Mouse (Mus musculus): ENCODE measurements around the gene Plcd1. TPM values are rescaled to one million over a fixed set of nuclear protein-coding genes. Genes with fewer than 3 reads are reported as not detected.

Plcd1 gene
- total and polyA plus RNA-seq, 2 experiments: 0.37 to 0.93 TPM

DNA sequence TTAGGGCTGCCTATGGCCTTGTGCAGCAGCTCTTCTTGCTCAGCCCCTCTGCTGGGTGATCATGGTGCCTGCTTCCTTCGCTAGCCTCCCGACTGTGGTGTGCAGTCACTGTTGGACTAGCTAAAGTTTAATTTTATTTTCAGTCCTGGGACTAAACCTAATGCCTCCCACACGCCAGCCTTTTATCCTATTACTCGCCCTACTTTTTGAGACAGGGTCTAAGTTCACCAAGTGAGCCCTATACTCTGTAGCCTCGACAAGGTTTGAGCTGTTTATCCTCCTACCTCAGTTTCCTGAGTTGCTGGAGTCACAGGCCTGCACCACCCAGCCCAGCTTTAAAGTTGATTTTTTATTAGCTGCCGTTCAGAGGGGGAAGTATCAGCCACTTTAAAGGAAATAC is 68.0 kb downstream of the Plcd1 start:
- H3K27me3 ChIP-seq (ENCODE audit: control insufficient read depth, insufficient read depth, low read length): no peaks in the 10 kb centered on the region
- no peak overlapping the region for H3K27ac ChIP-seq (replicated peaks; ENCODE audit: insufficient read depth, low read depth, low read length)
- no peaks in the 10 kb centered on the region for H3K4me1 ChIP-seq (ENCODE audit: control insufficient read depth, insufficient read depth, low read length)
- no peaks in the 10 kb centered on the region for H3K36me3 ChIP-seq (ENCODE audit: control insufficient read depth, insufficient read depth, low read length)
- H3K4me3 ChIP-seq (ENCODE audit: insufficient read depth, low read depth, low read length): no peak overlapping the region
- no peak overlapping the region for H3K9ac ChIP-seq (ENCODE audit: low read depth, low read length)
- no peak for DNase-seq (ENCODE audit: extremely low read depth, low read depth, low spot score)
- 76% methylated on average over 6 of the region's 6 CpGs for WGBS
- H3K79me2 ChIP-seq (ENCODE audit: control insufficient read depth, insufficient read depth, low read length): no peaks in the 10 kb centered on the region
- TF ChIP-seq CTCF (IDR thresholded peaks at IDR 0.05; ENCODE audit: low read depth, low read length) (no peak), POLR2A (IDR thresholded peaks at IDR 0.05; ENCODE audit: extremely low read depth, insufficient read depth, low read length) (no peak)

DNA sequence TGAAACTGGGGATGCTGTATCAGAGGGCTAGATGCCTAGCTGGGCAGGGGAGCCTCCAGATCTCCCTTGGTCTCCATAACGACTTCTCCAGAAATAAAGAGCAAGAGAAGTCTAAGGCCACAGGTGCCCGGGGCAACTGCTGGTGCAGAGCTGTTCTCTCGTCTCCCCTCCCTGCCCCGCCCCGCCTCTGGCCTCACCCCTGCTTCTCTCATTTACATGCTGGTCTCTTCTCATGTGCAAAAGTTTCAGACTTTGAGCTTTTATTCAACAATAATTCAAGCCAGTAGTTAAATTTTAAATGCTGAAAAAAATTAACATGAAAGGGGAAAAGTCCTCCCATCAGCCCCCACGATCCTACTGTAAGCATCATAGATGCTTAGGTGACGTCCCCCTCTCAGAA is 71.6 kb downstream of the Plcd1 start:
- Histone ChIP-seq H3K4me1 (ENCODE audit: control insufficient read depth, insufficient read depth, low read length) (no peaks in the 10 kb centered on the region), H3K27me3 (ENCODE audit: control insufficient read depth, insufficient read depth, low read length) (no peaks in the 10 kb centered on the region), H3K9ac (ENCODE audit: low read depth, low read length) (no peak overlapping the region), H3K27ac (replicated peaks; ENCODE audit: insufficient read depth, low read depth, low read length) (no peak overlapping the region), H3K36me3 (ENCODE audit: control insufficient read depth, insufficient read depth, low read length) (no peaks in the 10 kb centered on the region), H3K4me3 (ENCODE audit: insufficient read depth, low read depth, low read length) (no peak overlapping the region), H3K79me2 (ENCODE audit: control insufficient read depth, insufficient read depth, low read length) (no peaks in the 10 kb centered on the region)
- DNase-seq (ENCODE audit: extremely low read depth, low read depth, low spot score): no peak
- WGBS: 85% methylated on average over 7 of the region's 7 CpGs
- TF ChIP-seq POLR2A (IDR thresholded peaks at IDR 0.05; ENCODE audit: extremely low read depth, insufficient read depth, low read length) (no peak), CTCF (IDR thresholded peaks at IDR 0.05; ENCODE audit: low read depth, low read length) (no peak)

Other genes starting within 250 kb of the Plcd1 start
- 2.5 and 4.0 TPM in 2 replicates for gene Ctdspl, start 167.0 kb downstream of the Plcd1 start, total RNA-seq (2014; rRNA removed)
- 2.8 and 3.5 TPM in 2 replicates for gene Ctdspl, start 167.0 kb downstream of the Plcd1 start, polyA plus RNA-seq (2012; rRNA removed)
- gene Vill, start 40.7 kb downstream of the Plcd1 start, total RNA-seq (2014; rRNA removed): 2.3 and 3.0 TPM in 2 replicates
- 0.50 and 1.2 TPM in 2 replicates for gene Vill, start 40.7 kb downstream of the Plcd1 start, polyA plus RNA-seq (2012; rRNA removed)
- 0.27 and 0.74 TPM in 2 replicates for gene Dlec1, start 9.0 kb upstream of the Plcd1 start, total RNA-seq (2014; rRNA removed)
- gene Dlec1, start 9.0 kb upstream of the Plcd1 start, polyA plus RNA-seq (2012; rRNA removed): 0.31 and 0.32 TPM in 2 replicates
- gene Acaa1b, start 63.6 kb upstream of the Plcd1 start, total RNA-seq (2014; rRNA removed): 755 and 780 TPM in 2 replicates
- 1,396 and 1,582 TPM in 2 replicates for gene Acaa1b, start 63.6 kb upstream of the Plcd1 start, polyA plus RNA-seq (2012; rRNA removed)
- gene Gm47289, start 65.7 kb upstream of the Plcd1 start, total RNA-seq (2014; rRNA removed): 0.07 TPM in 1 of 2 replicates, not detected in the other
- gene Gm47289, start 65.7 kb upstream of the Plcd1 start, polyA plus RNA-seq (2012; rRNA removed): not detected in 2 replicates
- gene Slc22a13, start 115.6 kb upstream of the Plcd1 start, total RNA-seq (2014; rRNA removed): 0.07 TPM in 1 of 2 replicates, not detected in the other
- gene Slc22a13, start 115.6 kb upstream of the Plcd1 start, polyA plus RNA-seq (2012; rRNA removed): 0.06 TPM in 1 of 2 replicates, not detected in the other
- 14.2 and 15.6 TPM in 2 replicates for gene Oxsr1, start 228.9 kb upstream of the Plcd1 start, total RNA-seq (2014; rRNA removed)
- 7.6 and 8.6 TPM in 2 replicates for gene Oxsr1, start 228.9 kb upstream of the Plcd1 start, polyA plus RNA-seq (2012; rRNA removed)
- gene Acaa1a, start 246.2 kb upstream of the Plcd1 start, total RNA-seq (2014; rRNA removed): 155 and 170 TPM in 2 replicates
- gene Acaa1a, start 246.2 kb upstream of the Plcd1 start, polyA plus RNA-seq (2012; rRNA removed): 280 and 328 TPM in 2 replicates
- 4.8 and 6.3 TPM in 2 replicates for gene Myd88, start 247.9 kb upstream of the Plcd1 start, total RNA-seq (2014; rRNA removed)
- gene Myd88, start 247.9 kb upstream of the Plcd1 start, polyA plus RNA-seq (2012; rRNA removed): 9.8 and 11.3 TPM in 2 replicates

Data from liver, adult 2 months (tissue).